Mouse (Mus musculus) erythroblast, embryonic 14.5 days (primary cell): ENCODE measurements at regions not wholly inside any gene's neighbourhood (a gene's known extent, or its start where the extent isn't known, plus 50 kb on each side); places are given as distances from the start of the nearest gene placed in this dataset.

Source experiments
- GATA1 ChIP-seq: IDR thresholded peaks from 2 replicates; pipeline ENCODE4 v1.6.1; 2012; ENCODE audit warnings: low read length, inconsistent platforms, mixed read lengths
- TAL1 ChIP-seq: IDR thresholded peaks from 3 replicates; pipeline ENCODE4 v1.6.1; 2012; ENCODE audit warnings: low read length, inconsistent platforms, mixed read lengths

GRCm38 (mm10) chr8:92438294-92438693, 80.9 kb downstream of the Irx5 start:
- TF ChIP-seq GATA1 = no peak
- no peak for TF ChIP-seq TAL1
